Mouse (Mus musculus) heart, embryonic 15.5 days (tissue): ENCODE measurements around the gene Rgs6. TPM values are rescaled to one million over a fixed set of nuclear protein-coding genes. Genes with fewer than 3 reads are reported as not detected.

Experiments
- ATAC-seq: fragments of 200-750 bp; cut with Nextera tagmentation; replicated peaks from 2 replicates; pipeline ENCODE4 v1.8.0; 2017; ENCODE audit warnings: low read depth, moderate TSS enrichment; ENCODE audit not compliant: insufficient number of reproducible peaks, insufficient read depth, low FRiP score
- H3K27ac ChIP-seq: fragments of 300-500 bp; sonication (generic); 2 replicates; pipeline ENCODE4 v1.5.1; 2015; ENCODE audit warnings: mild to moderate bottlenecking, inconsistent platforms
- H3K27me3 ChIP-seq: fragments of 300-500 bp; sonication (generic); 2 replicates; pipeline ENCODE4 v1.6.1; 2015; ENCODE audit warnings: inconsistent platforms
- H3K36me3 ChIP-seq: fragments of 300-500 bp; sonication (generic); 2 replicates; pipeline ENCODE4 v1.6.1; 2015; ENCODE audit warnings: mild to moderate bottlenecking, inconsistent platforms
- H3K4me1 ChIP-seq: fragments of 300-500 bp; sonication (generic); replicated peaks from 2 replicates; pipeline ENCODE4 v1.6.1; 2015; ENCODE audit warnings: inconsistent platforms
- H3K4me2 ChIP-seq: fragments of 300-500 bp; sonication (generic); 2 replicates; pipeline ENCODE4 v1.6.1; 2015; ENCODE audit warnings: inconsistent platforms, mild to moderate bottlenecking, moderate library complexity
- H3K4me3 ChIP-seq: fragments of 300-500 bp; sonication (generic); 2 replicates; pipeline ENCODE4 v1.5.1; 2015; ENCODE audit warnings: mild to moderate bottlenecking, inconsistent platforms
- H3K9ac ChIP-seq: fragments of 300-500 bp; sonication (generic); 2 replicates; pipeline ENCODE4 v1.6.1; 2015; ENCODE audit warnings: mild to moderate bottlenecking, inconsistent platforms
- H3K9me3 ChIP-seq: fragments of 300-500 bp; sonication (generic); replicated peaks from 2 replicates; pipeline ENCODE4 v1.6.1; 2016; ENCODE audit warnings: inconsistent platforms
- WGBS: fragments of 180-500 bp; shearing (Covaris S2); methylation state at CpG from one replicate; pipeline ENCODE4 v1.1.7; 2015; ENCODE audit warnings: mixed read lengths; 5-methylcytosine and 5-hydroxymethylcytosine counted together
- polyA plus RNA-seq: library from polyadenylated mRNA; unstranded; fragments of >200 nt; fragmentation: Nextera tagmentation; extraction: Ambion mirVana; gene quantifications from 2 replicates; pipeline ENCODE4 v1.2.1, GENCODE M21; 2015

Gene Rgs6
- polyA plus RNA-seq, 1 experiment from 2014 or later = 12.3 TPM

DNA sequence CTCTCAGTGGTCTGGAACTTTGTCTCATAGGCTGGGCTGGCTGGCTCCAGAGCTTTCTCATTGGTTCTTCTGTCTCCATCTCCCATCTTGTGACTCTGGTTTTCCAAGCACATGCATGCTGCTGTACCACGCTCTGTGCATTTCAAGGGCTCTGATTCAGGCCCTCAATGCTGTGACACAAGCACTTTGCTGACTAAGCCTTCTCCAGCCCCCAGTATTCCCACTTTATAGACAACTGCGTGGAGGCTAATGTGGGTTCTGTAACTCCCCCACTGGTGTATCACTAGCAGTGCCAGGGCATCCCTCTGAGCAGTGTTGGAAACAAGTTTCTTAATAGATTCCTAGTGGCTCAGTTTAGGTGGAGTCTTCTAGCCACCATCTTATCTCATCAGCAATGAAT is 174.0 kb downstream of the Rgs6 start:
- WGBS = 80% methylated on average over 2 of the region's 2 CpGs
- H3K27me3 ChIP-seq = no peaks in the 10 kb centered on the region
- no peak for ATAC-seq
- H3K36me3 ChIP-seq = no peaks in the 10 kb centered on the region
- H3K9ac ChIP-seq = no peak overlapping the region
- H3K9me3 ChIP-seq = no peaks in the 10 kb centered on the region
- H3K4me3 ChIP-seq = no peak overlapping the region
- peaks cover 6% of the 10 kb centered on the region for H3K4me1 ChIP-seq
- H3K27ac ChIP-seq = no peak overlapping the region
- H3K4me2 ChIP-seq = no peak overlapping the region

DNA sequence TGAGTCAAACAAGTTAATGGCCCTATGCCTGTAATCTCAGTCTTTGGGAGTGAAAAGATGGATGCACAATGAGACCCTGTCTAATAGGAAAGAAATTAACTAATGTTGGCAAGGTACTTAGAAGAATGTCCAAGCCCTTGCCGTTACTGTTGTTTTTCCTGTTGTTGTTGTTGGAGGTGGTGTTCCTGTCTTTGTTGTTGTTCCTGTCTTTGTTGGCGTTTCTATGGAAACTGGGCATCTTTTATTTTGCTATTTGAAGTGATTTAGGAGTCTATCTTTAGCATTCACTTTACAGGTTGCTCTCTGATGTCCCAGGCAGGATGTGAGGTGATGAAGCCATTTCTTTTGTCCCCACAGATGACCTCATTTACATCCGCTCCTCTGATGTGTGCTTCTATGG is 180.6 kb downstream of the Rgs6 start:
- Histone ChIP-seq H3K9ac (no peak overlapping the region), H3K27ac (no peak overlapping the region), H3K36me3 (no peaks in the 10 kb centered on the region), H3K27me3 (no peaks in the 10 kb centered on the region), H3K9me3 (no peaks in the 10 kb centered on the region), H3K4me3 (no peak overlapping the region), H3K4me2 (no peak overlapping the region), H3K4me1 (no peaks in the 10 kb centered on the region)
- ATAC-seq = no peak
- WGBS = 71% methylated on average over 3 of the region's 3 CpGs

DNA sequence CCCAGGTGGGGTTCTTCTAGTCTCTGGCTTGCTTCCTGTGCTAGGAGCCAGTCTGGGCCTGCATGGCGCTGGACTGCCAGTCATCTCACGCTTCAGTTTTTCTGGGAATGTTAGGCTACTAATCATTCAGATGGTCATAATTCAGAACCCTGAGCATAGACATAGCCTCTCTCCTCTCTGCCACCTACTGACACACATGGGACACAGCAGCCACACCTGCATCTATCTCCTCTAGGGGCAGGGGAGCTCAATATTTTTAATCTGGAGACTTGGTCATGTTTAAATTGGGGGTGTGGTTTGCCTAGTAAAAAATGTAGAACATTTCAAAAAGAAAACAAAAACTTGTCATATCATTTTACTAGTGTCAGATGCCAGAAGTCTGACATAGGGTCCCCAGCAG is 184.1 kb downstream of the Rgs6 start:
- WGBS = 79% methylated on average over 2 of the region's 2 CpGs

DNA sequence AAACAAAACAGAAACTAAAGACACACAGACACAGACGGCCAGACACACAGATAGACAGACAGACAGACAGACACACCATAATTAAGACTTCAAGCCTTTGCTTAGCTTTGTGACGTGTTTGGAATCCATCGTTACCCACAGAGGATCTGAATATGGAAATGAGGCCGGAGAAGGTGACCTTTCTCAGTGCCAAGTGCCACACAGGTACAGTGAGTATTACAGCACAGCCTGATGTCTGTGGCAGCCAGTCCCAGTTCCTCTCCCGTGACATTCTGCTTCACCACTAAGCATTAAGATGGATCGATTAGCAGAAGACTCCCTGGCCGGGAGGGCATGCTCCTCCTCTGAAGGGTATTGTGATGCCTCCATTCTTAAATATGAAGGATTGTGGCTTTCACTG is 186.5 kb downstream of the Rgs6 start:
- Histone ChIP-seq H3K36me3 (no peaks in the 10 kb centered on the region), H3K4me1 (no peaks in the 10 kb centered on the region), H3K9me3 (no peaks in the 10 kb centered on the region), H3K4me2 (no peak overlapping the region), H3K27me3 (no peaks in the 10 kb centered on the region), H3K9ac (no peak overlapping the region), H3K4me3 (no peak overlapping the region), H3K27ac (no peak overlapping the region)
- ATAC-seq = no peak
- 77% methylated on average over 7 of the region's 7 CpGs for WGBS

More for the DNA sequence above, 184.1 kb downstream of the Rgs6 start:
- Histone ChIP-seq H3K4me2 (no peak overlapping the region), H3K9ac (no peak overlapping the region), H3K27me3 (no peaks in the 10 kb centered on the region), H3K36me3 (no peaks in the 10 kb centered on the region), H3K4me3 (no peak overlapping the region), H3K27ac (no peak overlapping the region), H3K9me3 (no peaks in the 10 kb centered on the region), H3K4me1 (no peaks in the 10 kb centered on the region)
- ATAC-seq = no peak

DNA sequence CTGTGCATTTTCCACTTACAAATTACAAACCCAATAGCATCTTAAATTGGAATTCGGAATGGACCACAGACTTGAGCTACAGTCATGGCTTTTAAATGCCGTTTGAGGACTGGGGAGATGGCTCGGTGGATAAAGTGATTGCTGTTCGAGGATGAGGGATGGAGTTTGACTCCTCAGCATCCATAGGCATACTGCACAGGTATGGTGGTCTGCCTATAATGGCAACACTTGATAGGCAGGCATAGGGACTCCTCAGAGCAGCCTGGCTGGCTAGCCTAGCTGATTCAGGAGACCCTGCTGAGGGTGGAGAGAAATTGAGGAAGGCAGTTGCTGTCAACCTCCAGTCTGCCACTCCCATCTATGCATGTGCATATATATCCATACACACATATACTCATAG is 188.6 kb downstream of the Rgs6 start:
- no peak overlapping the region for H3K27ac ChIP-seq
- H3K9me3 ChIP-seq = no peaks in the 10 kb centered on the region
- H3K4me2 ChIP-seq = no peak overlapping the region
- H3K27me3 ChIP-seq = no peaks in the 10 kb centered on the region
- no peak overlapping the region for H3K4me3 ChIP-seq
- no peaks in the 10 kb centered on the region for H3K4me1 ChIP-seq
- ATAC-seq = no peak
- 89% methylated on average over 4 of the region's 4 CpGs for WGBS
- H3K36me3 ChIP-seq = no peaks in the 10 kb centered on the region
- H3K9ac ChIP-seq = no peak overlapping the region

DNA sequence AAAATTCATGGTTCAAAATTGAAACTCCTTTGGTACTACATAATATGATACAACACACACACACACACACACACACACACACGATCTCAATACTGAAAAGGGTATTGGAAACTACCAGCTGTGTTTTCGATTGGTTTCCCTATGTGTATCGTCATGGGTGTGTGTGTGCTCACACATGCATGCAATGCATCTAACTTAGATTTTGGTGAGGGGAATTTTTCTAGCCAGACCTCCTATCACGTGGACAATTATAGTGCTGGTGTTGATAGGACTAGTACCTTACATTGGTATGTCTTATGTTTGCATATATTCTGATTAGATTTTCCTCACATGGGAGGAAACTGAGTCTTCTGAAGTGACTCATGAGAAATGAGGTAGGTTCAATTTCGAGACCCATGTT is 192.8 kb downstream of the Rgs6 start:
- Histone ChIP-seq H3K27ac (no peak overlapping the region), H3K9me3 (no peaks in the 10 kb centered on the region), H3K4me1 (no peaks in the 10 kb centered on the region), H3K27me3 (no peaks in the 10 kb centered on the region), H3K36me3 (no peaks in the 10 kb centered on the region), H3K9ac (no peak overlapping the region), H3K4me2 (no peak overlapping the region), H3K4me3 (no peak overlapping the region)
- WGBS = 80% methylated on average over 5 of the region's 5 CpGs
- no peak for ATAC-seq

DNA sequence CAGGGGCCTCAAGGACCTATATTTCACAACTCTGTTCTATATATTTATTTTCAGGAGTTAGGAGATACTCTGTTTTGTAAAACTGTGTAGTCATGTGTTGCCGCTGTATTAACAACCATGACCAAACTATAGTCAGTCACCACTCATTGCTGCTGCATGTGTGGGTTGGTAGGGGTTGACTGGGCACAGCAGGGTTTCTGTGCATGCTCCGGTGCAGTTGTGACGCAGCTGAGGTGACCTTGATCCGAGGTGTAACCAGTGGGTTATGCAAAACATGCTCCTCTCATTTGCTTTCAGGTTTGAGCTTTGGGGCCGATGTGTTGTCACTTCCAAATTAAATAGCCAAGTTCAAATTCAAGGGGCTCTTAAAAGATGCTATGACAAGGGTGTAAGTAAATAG is 193.3 kb downstream of the Rgs6 start:
- Histone ChIP-seq H3K27ac (no peak overlapping the region), H3K27me3 (no peaks in the 10 kb centered on the region), H3K36me3 (no peaks in the 10 kb centered on the region), H3K4me1 (no peaks in the 10 kb centered on the region), H3K4me3 (no peak overlapping the region), H3K9me3 (no peaks in the 10 kb centered on the region), H3K9ac (no peak overlapping the region), H3K4me2 (no peak overlapping the region)
- no peak for ATAC-seq
- WGBS = 75% methylated on average over 5 of the region's 5 CpGs

DNA sequence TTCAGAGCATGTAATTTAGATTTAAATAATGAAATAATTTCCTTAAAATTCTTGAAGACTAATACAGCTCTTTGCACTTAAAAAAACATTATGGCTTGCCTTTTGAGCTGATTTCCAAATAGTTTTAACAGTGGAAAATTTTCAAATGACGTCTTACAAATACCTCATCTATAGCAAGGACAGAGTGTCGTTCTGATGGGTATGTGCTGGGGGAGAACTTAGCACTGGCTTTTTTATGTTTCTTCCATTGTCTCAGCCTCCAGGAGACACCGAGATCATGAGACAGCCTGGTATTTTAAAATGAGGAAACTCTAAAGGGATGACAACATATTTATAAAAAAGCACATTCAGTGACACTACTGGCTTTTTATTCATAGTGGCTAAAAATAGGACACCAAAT is 204.0 kb downstream of the Rgs6 start:
- H3K4me3 ChIP-seq = no peak overlapping the region
- no peaks in the 10 kb centered on the region for H3K27me3 ChIP-seq
- ATAC-seq = no peak
- no peaks in the 10 kb centered on the region for H3K4me1 ChIP-seq
- H3K9ac ChIP-seq = no peak overlapping the region
- H3K27ac ChIP-seq = no peak overlapping the region
- WGBS = 70% methylated on average over 3 of the region's 3 CpGs
- no peaks in the 10 kb centered on the region for H3K9me3 ChIP-seq
- H3K36me3 ChIP-seq = no peaks in the 10 kb centered on the region
- H3K4me2 ChIP-seq = no peak overlapping the region

DNA sequence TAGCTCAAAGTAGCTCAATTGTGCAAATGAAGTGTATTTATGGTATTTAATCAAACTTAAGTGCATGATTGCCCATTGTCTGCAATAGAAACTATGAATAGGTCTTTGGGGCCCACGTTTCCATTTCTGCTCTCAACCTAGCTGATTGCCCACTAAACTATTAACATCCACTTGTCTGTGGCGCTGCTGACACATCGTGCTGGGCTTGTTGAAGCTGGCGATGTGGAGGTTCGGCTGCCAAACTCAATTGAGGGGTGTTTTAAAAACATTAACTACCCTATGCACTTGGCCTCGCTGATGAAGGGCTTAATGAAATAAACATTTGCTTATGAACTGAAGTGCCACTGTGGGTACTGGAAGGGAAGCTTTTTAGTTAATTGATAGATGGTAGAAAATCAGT is 211.8 kb downstream of the Rgs6 start:
- Histone ChIP-seq H3K9ac (no peak overlapping the region), H3K9me3 (no peaks in the 10 kb centered on the region), H3K27ac (no peak overlapping the region), H3K4me3 (no peak overlapping the region), H3K36me3 (no peaks in the 10 kb centered on the region), H3K4me1 (0 out of 2 replicates have a peak, but pooled peaks cover 12% of the 10 kb centered on the region), H3K4me2 (no peak overlapping the region), H3K27me3 (no peaks in the 10 kb centered on the region)
- 56% methylated on average over 6 of the region's 6 CpGs for WGBS
- no peak for ATAC-seq

DNA sequence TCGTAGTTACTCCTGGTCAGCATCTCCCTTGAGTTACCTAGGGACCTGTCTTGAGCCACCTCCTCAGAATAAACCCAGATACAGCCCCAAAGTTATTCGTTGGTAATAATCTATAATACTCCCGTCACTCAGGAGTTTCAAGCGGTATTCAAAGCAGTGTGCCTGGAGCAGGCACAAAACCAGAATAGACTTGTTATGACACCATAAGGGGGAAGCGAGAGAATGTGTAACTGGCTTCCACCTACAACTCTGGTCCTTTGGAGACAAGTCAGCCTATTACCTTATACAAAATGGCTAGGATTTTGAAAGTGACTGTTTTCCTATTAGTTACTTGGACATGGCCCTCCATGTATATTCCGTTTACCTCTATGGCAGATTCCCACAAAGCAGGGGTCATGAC is 213.6 kb downstream of the Rgs6 start:
- H3K27me3 ChIP-seq = no peaks in the 10 kb centered on the region
- no peak overlapping the region for H3K9ac ChIP-seq
- H3K4me1 ChIP-seq = 0 out of 2 replicates have a peak, but pooled peaks cover 12% of the 10 kb centered on the region
- no peak overlapping the region for H3K27ac ChIP-seq
- ATAC-seq = no peak
- no peak overlapping the region for H3K4me3 ChIP-seq
- 81% methylated on average over 6 of the region's 6 CpGs for WGBS
- no peaks in the 10 kb centered on the region for H3K36me3 ChIP-seq
- no peaks in the 10 kb centered on the region for H3K9me3 ChIP-seq
- no peak overlapping the region for H3K4me2 ChIP-seq

DNA sequence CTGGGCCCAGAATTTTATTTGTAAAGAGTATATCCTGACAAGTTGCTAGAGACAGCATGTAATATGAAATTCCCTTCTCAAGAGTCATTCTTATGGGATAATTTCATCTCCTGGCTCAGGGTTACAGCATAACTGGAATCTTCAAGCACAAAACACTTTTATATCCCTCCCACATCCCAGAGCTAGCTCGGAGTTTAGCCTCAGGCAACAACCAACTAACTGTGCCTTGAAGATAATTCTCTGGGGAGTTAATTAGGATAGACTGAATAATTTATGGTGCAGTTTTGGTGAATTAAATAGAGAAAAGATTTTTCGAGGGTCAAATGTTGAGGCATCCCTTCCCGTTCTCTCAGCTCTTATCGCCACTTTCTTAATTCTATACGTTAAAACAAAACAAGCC is 214.6 kb downstream of the Rgs6 start:
- H3K36me3 ChIP-seq = no peaks in the 10 kb centered on the region
- no peaks in the 10 kb centered on the region for H3K9me3 ChIP-seq
- H3K4me1 ChIP-seq = 0 out of 2 replicates have a peak, but pooled peaks cover 12% of the 10 kb centered on the region
- H3K27me3 ChIP-seq = no peaks in the 10 kb centered on the region
- no peak overlapping the region for H3K9ac ChIP-seq
- no peak overlapping the region for H3K27ac ChIP-seq
- no peak for ATAC-seq
- no peak overlapping the region for H3K4me2 ChIP-seq
- H3K4me3 ChIP-seq = no peak overlapping the region
- WGBS = 82% methylated on average over 5 of the region's 5 CpGs

DNA sequence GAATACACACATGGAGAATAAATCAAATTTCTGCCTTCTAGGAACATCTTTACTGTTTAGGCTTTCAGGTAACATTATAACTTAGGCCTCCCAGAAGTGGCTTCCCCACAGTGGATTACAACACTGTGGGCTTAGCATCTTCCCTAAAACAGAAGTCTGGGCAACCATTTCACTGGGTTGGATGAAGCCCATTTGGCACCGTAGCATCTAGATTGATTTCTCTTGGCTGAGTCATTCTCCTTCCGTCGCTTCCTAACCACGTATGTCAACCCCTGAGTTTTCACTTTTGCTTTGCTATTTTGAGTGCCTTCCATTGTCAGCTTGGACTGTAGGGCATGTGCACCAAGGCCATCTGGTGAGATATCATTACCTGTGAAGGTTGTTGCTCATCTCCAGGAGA is 217.1 kb downstream of the Rgs6 start:
- no peak overlapping the region for H3K27ac ChIP-seq
- no peak overlapping the region for H3K9ac ChIP-seq
- 85% methylated on average over 4 of the region's 4 CpGs for WGBS
- H3K9me3 ChIP-seq = no peaks in the 10 kb centered on the region
- H3K36me3 ChIP-seq = no peaks in the 10 kb centered on the region
- H3K4me1 ChIP-seq = peaks cover 7% of the 10 kb centered on the region; the same call in 1 of the 2 replicates
- H3K27me3 ChIP-seq = no peaks in the 10 kb centered on the region
- H3K4me2 ChIP-seq = no peak overlapping the region
- H3K4me3 ChIP-seq = no peak overlapping the region
- no peak for ATAC-seq
